Mouse (Mus musculus) cortical plate, adult 2 months (tissue): ENCODE results near the gene Shank2.

Experiments
- CTCF ChIP-seq: fragments of 200-500 bp; IDR thresholded peaks from 2 replicates; pipeline ENCODE4 v1.5.1; 2011; ENCODE audit warnings: mild to moderate bottlenecking, control low read depth, low read length; ENCODE audit not compliant: insufficient read depth; ENCODE audit errors: extremely low read depth
- POLR2A ChIP-seq: fragments of 200-500 bp; IDR thresholded peaks from 2 replicates; pipeline ENCODE4 v1.6.1; 2011; ENCODE audit warnings: mild to moderate bottlenecking, low read length, control low read depth; ENCODE audit not compliant: insufficient read depth; ENCODE audit errors: extremely low read depth

DNA sequence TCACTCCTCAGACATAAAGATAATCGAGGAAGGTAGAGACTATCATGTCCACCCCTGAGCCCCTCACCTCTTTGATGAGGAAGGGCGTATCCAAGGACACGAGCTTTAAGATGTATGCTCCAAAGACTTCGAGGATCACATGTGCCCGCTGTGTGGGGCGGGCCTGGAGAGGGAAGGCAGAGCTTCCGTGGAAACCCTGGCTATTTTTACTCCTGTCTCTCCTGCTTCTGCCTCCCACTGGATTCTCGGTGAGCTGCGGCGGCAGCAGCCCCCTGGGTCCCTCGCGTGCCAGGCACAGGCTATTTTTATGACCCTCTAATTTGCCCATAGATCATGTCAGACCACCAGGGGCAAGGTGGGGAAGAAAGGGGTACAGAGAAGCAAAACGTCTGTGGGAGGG is 235.1 kb downstream of the Shank2 start:
- TF ChIP-seq CTCF (no peak), POLR2A (no peak; the same call in 1 of the 2 replicates)
